Mouse (Mus musculus) urinary bladder, postnatal 14 days (tissue): Measurements from ENCODE around the gene Gm20441.

Experiments used
- DNase-seq: peaks from one replicate; pipeline ENCODE4 v3.0.0; 2021; ENCODE audit warnings: low spot score

The Gm20441 gene

DNA sequence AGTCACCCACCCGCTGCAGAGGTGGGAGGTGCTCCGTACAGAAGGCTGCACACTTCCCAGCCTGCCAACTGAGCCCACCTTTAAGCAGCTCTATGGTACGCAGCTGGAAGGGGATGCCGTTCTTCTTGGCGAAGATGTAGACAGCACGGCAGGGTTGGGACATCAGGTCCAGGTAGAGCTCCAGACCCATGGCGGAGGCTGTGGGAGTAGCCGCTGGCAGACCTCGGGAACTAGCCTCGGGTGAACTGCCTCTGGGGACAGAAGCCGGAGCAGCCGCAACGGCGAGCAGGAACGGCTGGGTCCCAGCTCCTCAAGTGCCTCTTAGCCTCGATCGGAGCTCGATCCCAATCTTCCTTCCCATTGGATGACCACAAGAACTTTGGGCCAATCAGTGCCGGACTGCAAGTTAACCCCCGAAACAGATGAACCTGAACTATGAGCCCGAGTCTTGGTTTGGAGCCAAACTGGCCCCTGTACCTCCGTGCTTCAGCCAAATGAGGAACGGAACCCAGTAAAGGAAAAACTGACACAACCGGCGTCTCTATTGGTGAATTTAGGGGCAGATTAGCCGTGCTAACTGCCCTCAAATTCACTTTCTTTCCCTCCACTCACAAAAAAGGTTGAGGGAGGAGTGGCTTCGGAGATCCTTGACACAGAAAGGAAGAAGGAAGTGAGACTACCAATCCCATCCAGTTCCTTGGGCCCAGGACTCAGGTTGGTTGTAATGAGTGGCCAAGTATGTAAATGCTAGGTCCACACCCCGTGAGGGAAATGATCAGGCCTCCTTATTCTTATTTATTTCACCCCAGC is at the start of gene Gm20441, which contains the start of gene Gstt3:
TSS of gene Gm20441 (minus strand) at position 186 of the 810 bp plus-strand sequence.
TSS of gene Gstt3 (minus strand) at position 646 of the 810 bp plus-strand sequence.
- peak; percentile 79 for DNase-seq

DNA sequence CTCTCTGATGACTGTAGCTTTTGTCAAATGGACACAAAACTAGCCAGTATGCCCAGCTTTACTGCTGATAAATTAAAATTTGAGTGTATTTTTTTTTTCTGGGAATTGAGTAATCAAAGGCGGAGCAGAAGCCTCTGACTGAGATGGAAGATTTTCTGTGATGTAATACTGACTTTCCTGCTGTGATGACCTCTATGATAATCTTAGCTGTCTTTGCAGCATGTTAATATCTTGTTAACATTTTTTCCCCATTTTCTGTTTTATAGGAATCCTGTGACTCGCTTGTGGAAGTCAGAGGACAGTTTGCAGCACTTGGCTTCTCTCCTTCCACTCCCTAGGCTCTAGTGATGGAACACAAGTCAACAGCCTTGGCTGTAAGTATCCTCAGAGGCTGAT is 49.5 kb upstream of the Gm20441 start:
- DNase-seq: no peak

DNA sequence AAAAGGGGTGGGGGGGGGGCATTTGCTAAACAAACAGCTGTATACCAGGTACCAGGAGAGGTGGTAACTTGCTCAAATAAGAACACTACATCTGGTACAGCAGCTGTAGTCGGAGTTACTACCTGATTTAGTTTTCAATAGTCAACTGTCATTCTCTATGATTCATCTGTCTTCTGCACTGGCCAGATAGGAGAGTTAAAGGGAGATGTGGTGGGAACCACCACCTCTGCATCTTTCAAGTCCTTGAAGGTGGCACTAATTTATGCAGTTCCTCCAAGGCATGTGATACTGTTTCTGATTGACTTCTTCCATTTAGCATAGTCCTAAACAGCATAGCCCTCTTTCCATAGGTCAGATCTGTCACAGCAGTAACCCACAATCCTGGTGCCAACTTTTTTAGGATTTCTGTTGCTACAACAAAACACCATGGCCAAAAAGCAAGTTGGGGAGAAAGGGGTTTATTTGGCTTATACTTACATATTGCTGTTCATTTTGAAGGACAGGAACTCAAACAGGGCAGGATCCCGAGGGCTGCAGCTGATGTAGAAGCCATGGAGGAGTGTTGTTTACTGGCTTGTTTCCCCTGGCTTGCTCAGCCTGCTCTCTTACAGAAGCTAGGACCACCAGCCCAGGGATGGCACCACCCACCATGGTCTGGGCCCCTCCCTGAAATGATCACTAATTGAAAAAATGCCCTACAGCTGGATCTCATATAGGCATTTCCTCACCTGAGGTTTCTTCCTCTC is 48.9 kb upstream of the Gm20441 start:
- no peak for DNase-seq

DNA sequence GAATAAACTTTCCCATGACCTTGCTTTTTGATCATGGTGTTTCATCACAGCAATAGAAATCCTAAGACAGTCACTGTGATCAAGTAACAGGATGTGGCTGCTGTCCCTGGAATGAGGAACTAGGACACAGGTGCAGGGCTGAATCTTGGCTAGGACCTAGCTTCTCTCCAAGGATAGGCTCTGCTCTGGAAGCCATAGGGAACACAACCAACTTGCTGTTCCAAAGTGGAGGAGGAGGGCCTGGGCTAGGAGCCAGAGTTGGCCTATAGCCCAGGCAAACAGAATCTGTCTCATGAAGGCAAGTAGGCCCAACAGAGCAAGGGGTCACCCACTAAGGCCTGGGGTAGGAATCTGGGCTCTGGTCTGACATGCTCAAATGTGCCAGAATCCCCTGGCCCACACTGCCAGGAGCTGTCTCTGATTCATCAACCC is 47.8 kb upstream of the Gm20441 start:
- peak; percentile 34 for DNase-seq

DNA sequence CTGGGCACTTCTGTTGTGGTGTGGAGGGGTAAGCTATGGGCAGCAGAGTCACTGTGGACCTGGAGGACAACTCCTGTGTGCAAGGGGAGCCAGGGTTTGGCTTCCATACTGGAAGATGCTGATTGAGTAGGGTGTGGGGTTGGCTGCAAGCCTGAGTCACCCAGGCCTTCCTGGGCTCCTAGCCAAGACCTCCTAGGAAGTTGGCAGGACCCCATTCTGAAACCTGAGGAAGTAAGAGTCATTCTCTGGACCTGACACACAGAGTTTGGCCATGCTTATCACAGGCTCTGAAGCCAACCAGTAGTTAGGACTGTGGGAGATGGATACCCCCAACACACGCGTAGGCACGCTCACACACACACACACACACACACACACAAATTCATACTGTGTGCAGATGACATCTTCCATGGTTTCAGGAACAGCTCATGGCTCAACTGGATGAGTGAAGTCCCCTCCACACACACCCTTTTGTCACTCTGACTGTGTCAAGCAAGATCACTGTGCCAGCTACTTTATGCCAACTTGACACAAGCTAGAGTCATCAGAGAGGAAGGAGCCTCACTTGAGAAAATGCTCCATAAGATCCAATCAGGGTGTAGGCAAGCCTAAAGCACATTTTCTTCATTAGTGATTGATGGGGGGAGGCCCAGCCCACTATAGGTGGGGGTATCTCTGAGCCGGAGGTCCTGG is 47.1 kb upstream of the Gm20441 start:
- DNase-seq: peak; percentile 48

DNA sequence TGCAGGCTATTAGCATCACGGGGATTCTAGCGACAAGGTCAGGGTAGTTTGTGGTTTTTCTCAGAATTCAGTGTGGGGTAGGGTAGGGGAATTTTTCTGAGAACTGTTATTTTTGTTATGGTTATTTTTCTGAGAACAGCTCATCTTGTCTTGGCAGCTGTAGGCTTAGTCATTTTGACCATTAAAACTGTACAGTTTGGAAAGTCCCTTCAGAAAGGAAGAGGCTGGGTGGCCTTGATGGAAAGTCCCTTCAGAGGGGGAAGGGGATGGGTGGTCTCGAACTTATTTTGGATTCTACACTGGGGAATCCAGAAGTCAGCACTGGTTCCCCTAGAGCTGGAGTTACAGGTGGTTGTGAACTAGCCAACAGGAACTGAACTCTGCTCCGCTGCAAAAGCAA is 43.8 kb upstream of the Gm20441 start:
- no peak for DNase-seq

DNA sequence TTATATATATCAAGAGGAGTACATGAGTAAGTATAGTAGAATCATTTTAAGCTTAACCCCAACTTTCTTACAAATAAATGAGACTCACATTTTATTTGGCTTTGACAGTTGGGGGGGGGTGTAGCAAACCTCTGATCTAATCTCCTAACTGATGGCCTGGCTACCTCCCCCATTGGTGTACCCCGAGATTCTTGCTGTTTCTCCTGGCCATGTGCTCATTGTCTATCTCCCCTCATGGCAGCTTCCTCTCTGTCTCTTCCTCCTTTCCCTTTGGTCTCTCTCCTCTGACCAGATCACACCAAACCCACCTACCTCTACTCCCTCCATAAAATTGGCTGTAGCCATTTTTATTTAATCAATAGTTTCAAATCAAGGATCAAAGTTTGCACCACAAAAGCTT is 43.0 kb upstream of the Gm20441 start:
- DNase-seq: no peak

DNA sequence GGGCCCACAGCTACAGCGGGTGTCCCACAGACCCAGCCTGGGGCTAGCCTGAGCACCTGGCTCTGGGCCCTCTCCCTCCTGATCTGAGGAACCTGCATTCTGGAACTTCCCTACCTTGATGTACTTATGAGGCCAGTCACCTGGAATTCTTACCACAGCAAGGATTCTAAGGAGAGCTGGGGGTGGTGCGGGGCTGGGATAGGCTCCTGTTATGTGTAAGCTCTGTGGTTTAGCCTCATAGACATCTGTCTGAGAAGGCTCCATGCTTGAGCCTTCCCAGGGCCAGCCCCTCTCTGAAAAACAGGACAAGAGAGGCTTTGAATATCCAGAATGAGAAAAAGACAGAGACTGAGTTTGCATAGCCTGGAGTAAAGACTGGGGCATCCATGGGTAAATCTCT is 41.7 kb upstream of the Gm20441 start, which contains the start of gene Gstt4:
TSS of gene Gstt4 (minus strand) at position 101 of the 400 bp plus-strand sequence.
- DNase-seq: no peak

DNA sequence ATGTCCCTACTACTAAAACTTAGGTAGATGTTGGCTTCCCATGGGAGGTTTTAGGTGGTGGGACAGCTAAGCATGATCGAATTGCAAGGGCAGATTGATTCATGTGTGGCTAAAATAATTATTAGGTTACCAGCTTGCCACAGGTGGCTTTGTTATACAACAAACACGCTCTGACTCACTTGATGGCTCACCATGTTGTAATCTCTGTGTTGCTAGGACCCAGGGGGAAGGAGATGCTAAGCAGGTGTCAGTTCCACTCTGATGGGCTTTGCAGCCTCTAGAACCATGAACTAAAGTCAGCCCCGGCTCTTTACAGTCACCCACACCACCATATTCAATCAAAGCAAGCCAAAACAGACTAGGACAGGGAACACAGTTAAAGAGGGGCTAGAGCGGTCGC is 39.1 kb upstream of the Gm20441 start:
- no peak for DNase-seq

DNA sequence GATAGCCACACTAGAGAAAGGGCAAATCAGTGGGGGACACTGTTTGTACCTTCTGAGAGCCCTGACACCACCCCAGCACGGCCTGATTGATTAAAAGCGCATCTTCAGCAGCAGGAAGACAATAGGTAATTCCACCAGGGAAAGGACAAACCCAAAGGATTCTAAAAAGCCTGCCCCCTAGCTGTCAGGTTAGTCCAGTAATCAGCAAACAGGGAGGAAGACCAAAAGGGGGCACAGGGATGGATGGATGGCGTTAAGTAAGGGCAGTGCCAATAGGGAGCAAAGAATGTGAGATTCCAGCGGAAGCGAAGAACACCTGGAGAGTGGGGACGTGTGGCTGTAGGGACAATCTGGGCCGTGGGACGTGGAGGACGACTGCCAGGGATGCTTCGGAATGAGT is 37.9 kb upstream of the Gm20441 start:
- DNase-seq: no peak

DNA sequence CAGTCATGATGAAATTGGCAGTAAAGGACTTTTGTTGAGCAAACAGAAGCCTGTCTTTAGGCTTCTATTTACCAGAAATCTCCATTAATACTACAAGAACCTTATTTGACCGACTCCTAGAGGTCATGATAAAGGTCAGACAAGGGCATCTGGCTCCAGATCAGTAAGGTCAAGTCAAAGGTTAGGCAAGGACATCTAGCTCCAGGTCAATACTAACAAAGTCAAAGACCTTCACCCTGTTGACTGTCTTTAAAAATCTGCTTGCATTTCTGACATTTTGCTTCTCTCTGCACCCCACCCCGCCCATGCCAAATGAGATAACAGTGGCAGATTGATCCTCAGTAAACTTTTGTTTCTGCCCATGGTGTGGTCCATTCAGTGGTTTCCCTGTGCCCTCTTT is 23.5 kb upstream of the Gm20441 start:
- DNase-seq: no peak

DNA sequence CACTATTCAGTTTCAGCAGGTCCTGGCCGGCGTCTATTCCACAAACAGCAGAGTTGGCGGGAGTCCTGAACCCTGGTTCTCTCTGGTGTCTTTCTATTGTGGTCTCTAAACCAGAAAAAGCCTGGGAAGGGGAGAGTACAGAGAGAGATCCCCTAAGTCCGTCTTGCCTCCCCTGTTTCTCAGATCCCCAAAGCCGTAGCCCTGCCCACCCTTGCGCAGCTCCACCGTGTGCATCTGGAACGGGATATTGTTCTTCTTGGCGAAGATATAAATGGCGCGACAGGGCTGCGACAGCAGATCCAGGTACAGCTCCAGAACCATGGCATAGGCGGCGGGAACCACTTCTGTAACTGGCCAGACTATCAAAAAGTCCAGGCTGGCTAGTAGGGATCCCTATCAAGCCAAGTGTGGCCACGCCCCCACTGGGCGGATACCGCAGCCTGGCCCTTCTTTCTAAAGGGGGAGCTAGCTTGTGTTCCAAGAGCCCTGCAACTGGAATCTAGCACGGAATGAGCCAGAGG is 17.5 kb upstream of the Gm20441 start, which contains the start of gene Gstt1:
TSS of gene Gstt1 (minus strand) at position 409 of the 521 bp plus-strand sequence.
- peak; percentile 71 for DNase-seq

DNA sequence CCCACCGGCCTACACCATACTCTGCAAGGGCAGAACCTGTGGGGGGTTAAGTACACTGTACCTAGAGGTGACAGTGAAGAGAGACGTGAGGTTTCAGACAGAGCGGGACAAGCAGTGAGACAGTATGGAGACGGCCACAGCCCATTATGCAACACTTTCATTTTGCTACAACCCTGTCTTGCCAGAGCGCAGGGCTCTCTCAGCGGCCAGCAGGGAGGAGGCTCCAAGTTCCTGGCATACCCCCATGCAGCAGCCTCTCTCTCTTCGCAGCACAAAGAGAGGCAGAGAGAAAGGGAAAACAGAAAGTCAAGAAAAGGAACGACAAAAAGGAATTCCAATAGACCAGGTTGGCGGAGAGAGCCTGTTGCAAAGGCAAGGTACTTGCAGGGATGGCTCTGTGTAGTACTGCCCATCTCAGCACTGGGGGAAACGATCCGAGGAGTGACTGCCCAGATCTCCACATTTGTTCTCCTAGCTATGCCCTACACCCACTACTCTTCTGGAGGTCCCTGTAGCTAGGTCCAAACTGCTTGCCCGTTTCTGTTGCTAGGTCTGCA is 16.9 kb upstream of the Gm20441 start:
- DNase-seq: peak; percentile 62

DNA sequence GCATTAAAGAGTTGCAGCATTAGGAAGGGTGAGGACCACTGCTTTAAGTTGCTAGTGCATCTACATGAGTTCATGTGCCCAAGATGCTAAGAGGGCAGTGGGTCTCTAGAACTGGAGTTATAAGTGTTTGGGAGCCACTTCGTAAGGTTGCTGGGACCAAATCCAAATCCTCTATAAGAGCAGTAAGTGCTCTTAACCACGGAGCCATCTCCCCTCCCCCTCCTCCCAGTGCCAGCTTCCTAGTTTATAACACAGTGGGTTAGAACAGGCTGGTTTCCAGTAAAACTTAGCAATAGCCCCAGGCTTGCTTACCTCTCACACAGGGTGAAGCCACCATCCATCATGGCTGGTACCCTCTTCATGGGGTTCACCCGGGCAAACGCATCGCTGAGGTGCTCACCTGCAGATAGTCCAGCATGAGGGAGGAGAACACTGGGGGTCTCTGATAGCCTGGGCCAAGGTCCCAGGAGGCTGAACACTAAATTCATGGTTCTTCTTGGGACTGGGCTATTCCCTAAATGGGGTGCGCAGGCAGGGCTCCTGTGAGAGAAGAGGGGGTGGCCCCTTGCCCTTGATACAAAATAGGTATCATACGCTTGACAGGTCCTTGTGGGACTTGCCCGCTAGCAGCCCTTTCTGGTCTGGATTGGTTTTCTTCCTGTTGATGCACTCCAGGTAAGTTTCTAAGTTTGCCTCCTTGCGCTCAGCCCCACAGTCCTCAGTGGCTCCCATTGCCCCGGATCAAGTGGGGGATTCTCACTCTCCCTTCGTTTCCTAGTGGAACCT is 16.2 kb upstream of the Gm20441 start:
- no peak for DNase-seq

DNA sequence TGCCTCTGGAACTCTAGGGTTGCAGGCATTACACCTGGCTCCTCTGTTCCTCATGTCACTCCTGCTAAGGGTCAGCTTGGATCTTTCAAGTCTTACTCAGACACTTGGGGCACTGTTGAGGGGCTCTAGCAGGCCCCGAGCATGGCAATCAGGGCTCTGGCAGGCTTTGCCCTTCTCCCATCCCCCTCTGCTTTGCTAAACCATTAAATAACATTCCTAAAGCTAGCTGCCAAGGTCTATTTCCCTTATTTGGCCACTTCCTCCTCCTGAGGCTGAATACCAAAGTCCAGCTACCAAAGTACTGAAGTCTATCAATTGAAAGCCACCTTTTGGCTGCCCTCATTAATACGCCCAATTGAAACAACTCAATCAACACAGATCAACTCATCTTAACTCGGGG is 14.1 kb upstream of the Gm20441 start:
- no peak for DNase-seq

DNA sequence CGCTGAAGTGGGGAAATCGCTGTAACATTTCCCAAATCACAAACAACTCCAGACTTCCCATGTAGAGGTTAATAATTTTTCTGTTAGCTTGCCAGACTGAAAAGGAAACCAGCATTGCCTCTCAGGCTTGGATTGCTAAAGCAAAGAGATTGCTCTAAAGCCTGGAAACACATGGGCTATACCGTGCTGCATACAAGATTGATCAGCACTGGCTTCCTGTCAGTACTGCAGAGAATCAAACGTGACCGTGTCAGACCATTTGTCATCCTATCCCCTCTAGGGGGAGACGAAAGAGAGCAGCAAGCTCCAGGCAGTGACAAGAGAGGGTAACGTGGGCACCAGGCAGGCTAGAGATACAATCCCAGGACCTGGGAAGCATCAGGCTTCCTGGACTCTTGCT is 10.0 kb upstream of the Gm20441 start:
- DNase-seq: no peak

DNA sequence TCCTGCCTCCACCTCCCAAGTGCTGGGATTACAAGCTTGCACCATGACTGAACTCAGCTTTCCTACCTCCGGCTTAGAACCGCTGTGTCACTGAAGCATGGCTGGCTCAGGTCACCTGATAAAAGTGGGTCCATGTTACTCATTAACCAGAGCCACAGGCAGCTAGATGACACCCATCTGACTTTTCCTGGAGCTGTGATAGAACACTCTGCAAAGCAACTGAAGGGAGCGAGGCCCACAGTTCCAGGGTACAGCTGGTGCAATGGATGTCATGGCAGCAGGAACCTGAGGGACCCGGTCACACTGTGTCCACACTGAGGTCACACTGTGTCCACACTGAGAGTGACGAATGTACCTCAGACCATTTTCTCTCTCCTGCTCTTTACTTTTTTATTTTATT is 9.1 kb upstream of the Gm20441 start:
- no peak for DNase-seq

DNA sequence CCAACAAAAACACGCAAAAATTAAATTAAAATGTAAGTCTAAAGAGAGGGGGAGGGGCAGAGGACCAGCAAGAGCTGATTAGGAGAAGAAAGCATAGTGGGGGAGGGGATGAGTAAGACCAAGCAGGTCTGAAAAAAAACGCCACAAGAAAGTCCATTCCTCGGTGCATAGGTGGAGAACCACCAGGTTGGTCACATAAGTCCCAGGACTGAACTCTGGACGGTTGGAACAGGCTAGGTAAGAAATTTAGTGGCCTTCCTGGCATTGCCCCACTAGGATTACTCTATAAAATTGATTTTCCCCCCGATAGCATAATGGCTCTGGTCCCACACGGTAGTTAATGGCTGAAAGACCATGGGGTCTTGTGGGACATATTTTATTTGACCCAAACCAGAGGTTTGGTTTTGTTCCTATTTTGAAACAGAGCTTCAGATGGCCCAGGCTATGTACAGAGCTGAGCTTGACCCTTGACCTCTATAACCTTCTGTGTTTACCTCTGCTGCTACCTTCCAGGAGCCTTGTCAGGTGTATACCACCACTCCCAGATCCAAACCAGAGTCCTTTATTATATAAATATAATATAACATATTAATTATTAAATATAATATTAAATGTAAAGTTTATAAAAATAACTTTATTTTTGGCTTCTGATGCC is 8.5 kb upstream of the Gm20441 start:
- DNase-seq: no peak

DNA sequence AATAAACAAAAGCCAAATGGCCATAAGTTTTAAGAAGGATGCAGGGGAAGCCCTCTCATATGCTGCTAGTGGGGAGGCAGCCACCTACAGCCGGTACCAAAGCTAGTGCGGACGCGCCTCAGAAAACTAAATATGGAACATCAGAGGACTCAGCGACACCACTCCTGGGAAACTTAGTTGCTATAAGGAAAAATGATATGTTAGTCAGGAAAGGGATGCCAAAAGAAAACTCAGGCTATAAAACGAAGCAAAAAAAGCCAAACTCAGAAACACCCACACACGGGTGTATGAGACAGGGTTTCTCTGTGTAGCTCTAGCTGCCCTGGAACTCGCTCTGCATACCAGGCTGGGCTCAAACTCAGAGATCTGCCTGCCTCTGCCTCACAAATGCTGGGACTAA is 7.5 kb upstream of the Gm20441 start:
- no peak for DNase-seq

DNA sequence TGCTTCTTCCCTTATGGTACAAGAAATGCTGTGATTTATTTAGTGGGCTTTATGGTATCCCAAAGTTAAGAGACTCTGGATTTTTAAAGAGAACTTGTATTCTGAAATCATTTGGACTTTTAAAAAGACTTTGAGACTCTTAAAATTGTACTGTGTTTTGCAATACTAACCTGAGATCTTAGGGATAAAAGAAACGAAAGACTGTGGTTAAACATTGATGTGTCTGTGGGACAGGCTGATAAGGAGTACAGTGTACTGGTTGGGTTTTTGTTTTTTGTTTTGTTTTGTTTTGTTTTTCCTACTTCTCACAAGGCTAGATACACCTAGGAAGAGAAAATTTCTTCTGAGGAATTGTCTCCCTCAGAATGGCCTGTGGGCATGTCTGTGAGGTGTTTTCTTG is 4.7 kb upstream of the Gm20441 start:
- DNase-seq: no peak
